Mouse (Mus musculus): Measurements from ENCODE around the gene Ino80b. TPM values are rescaled to one million over a fixed set of nuclear protein-coding genes. Genes with fewer than 3 reads are reported as not detected.
A peak's percentile ranks its signal among the peaks of the same experiment; 100 is the strongest.

The Ino80b gene
- polyA plus RNA-seq, 1 experiment from 2014 or later, result 18.7 TPM

MicroRNAs within 50 kb of the gene (microRNA counts, 519-probe panel; counts per million panel counts)
- 342 counts per million, percentile 67 among the panel's probes with 10 or more counts for microRNA mmu-miR-3470a+mmu-miR-3470b

Small RNAs within 50 kb of the gene (microRNA-seq; reads per million reads assigned to microRNA genes)
- not detected for gene Mir3470a

Other genes starting within 250 kb of the Ino80b start
- gene Sema4f, start 185.7 kb downstream of the Ino80b start, polyA plus RNA-seq (2016; fragmentation: Nextera tagmentation; extraction: Ambion mirVana), result 12.9 and 15.1 TPM in 2 replicates
- gene M1ap, start 178.5 kb downstream of the Ino80b start, polyA plus RNA-seq (2016; fragmentation: Nextera tagmentation; extraction: Ambion mirVana), result 0.49 TPM in 1 of 2 replicates, not detected in the other
- gene Dok1, start 92.0 kb downstream of the Ino80b start, polyA plus RNA-seq (2016; fragmentation: Nextera tagmentation; extraction: Ambion mirVana), result 5.8 and 6.5 TPM in 2 replicates
- 9.1 and 9.4 TPM in 2 replicates for gene Loxl3, start 91.3 kb downstream of the Ino80b start, polyA plus RNA-seq (2016; fragmentation: Nextera tagmentation; extraction: Ambion mirVana)
- gene Aup1, start 70.9 kb downstream of the Ino80b start, polyA plus RNA-seq (2016; fragmentation: Nextera tagmentation; extraction: Ambion mirVana), result 158 and 167 TPM in 2 replicates
- gene Htra2, start 70.2 kb downstream of the Ino80b start, polyA plus RNA-seq (2016; fragmentation: Nextera tagmentation; extraction: Ambion mirVana), result 68.0 and 70.6 TPM in 2 replicates
- gene Dqx1, start 67.6 kb downstream of the Ino80b start, polyA plus RNA-seq (2016; fragmentation: Nextera tagmentation; extraction: Ambion mirVana), result 1.8 and 2.1 TPM in 2 replicates
- gene Tlx2, start 55.1 kb downstream of the Ino80b start, polyA plus RNA-seq (2016; fragmentation: Nextera tagmentation; extraction: Ambion mirVana), result 27.0 and 42.3 TPM in 2 replicates
- 43.6 and 52.3 TPM in 2 replicates for gene Pcgf1, start 47.6 kb downstream of the Ino80b start, polyA plus RNA-seq (2016; fragmentation: Nextera tagmentation; extraction: Ambion mirVana)
- gene Lbx2, start 39.1 kb downstream of the Ino80b start, polyA plus RNA-seq (2016; fragmentation: Nextera tagmentation; extraction: Ambion mirVana), result 0.57 and 2.8 TPM in 2 replicates
- 2.7 and 4.3 TPM in 2 replicates for gene Ccdc142, start 23.8 kb downstream of the Ino80b start, polyA plus RNA-seq (2016; fragmentation: Nextera tagmentation; extraction: Ambion mirVana)
- gene Gm42688, start 23.8 kb downstream of the Ino80b start, polyA plus RNA-seq (2016; fragmentation: Nextera tagmentation; extraction: Ambion mirVana), result 4.8 and 5.1 TPM in 2 replicates
- 124 and 128 TPM in 2 replicates for gene Mrpl53, start 16.4 kb downstream of the Ino80b start, polyA plus RNA-seq (2016; fragmentation: Nextera tagmentation; extraction: Ambion mirVana)
- gene Mogs, start 9.9 kb downstream of the Ino80b start, polyA plus RNA-seq (2016; fragmentation: Nextera tagmentation; extraction: Ambion mirVana), result 39.4 and 39.5 TPM in 2 replicates
- gene Wbp1, start 3.9 kb downstream of the Ino80b start, polyA plus RNA-seq (2016; fragmentation: Nextera tagmentation; extraction: Ambion mirVana), result 233 and 254 TPM in 2 replicates
- gene Rtkn, start 10.0 kb upstream of the Ino80b start, polyA plus RNA-seq (2016; fragmentation: Nextera tagmentation; extraction: Ambion mirVana), result 33.7 and 38.0 TPM in 2 replicates
- gene Wdr54, start 31.0 kb upstream of the Ino80b start, polyA plus RNA-seq (2016; fragmentation: Nextera tagmentation; extraction: Ambion mirVana), result 11.5 and 13.5 TPM in 2 replicates
- gene 1700003E16Rik, start 31.0 kb upstream of the Ino80b start, polyA plus RNA-seq (2016; fragmentation: Nextera tagmentation; extraction: Ambion mirVana), result 2.6 TPM in 2 replicates
- 181 and 196 TPM in 2 replicates for gene Dctn1, start 40.5 kb upstream of the Ino80b start, polyA plus RNA-seq (2016; fragmentation: Nextera tagmentation; extraction: Ambion mirVana)
- gene Slc4a5, start 94.4 kb upstream of the Ino80b start, polyA plus RNA-seq (2016; fragmentation: Nextera tagmentation; extraction: Ambion mirVana), result 0.18 and 0.34 TPM in 2 replicates
- gene Mthfd2, start 200.5 kb upstream of the Ino80b start, polyA plus RNA-seq (2016; fragmentation: Nextera tagmentation; extraction: Ambion mirVana), result 30.8 and 33.1 TPM in 2 replicates
- gene Mob1a, start 200.6 kb upstream of the Ino80b start, polyA plus RNA-seq (2016; fragmentation: Nextera tagmentation; extraction: Ambion mirVana), result 46.4 and 48.5 TPM in 2 replicates
- 92.1 and 93.5 TPM in 2 replicates for gene Bola3, start 223.7 kb upstream of the Ino80b start, polyA plus RNA-seq (2016; fragmentation: Nextera tagmentation; extraction: Ambion mirVana)

Data from neural tube, embryonic 12.5 days (tissue).